ENCODE assay signal across 8 mouse cellular contexts in genomic region chr9:25591390-25592354, GRCm38 (mm10).
DNase-seq lines count a peak whose midpoint lies in the region; ATAC-seq and TF ChIP-seq lines count a peak whose summit lies in the region.

No protein-coding gene starts in this region.

- no peak overlapping the region for H3K9ac ChIP-seq in forebrain, embryonic 13.5 days
- no peak overlapping the region for H3K9ac ChIP-seq in hindbrain, embryonic 14.5 days
- peak overlapping the region; percentile 48 for H3K9ac ChIP-seq in liver, adult 2 months (ENCODE audit: low read depth, low read length)

- H3K27ac ChIP-seq in testis, adult 2 months (ENCODE audit: control insufficient read depth, insufficient read depth, low read depth, low read length) = no peak overlapping the region
- H3K27ac ChIP-seq in bone marrow macrophage, adult 2 months (ENCODE audit: insufficient read depth, low read depth, low read length) = no peak overlapping the region
- H3K27ac ChIP-seq in forebrain, embryonic 13.5 days = no peak overlapping the region
- H3K27ac ChIP-seq in hindbrain, embryonic 14.5 days = no peak overlapping the region
- H3K27ac ChIP-seq in liver, adult 2 months (replicated peaks; ENCODE audit: insufficient read depth, low read depth, low read length) = peak overlapping the region; percentile 76

- TF ChIP-seq CTCF in testis, adult 2 months (IDR thresholded peaks at IDR 0.05; ENCODE audit: control insufficient read depth, insufficient read depth, insufficient replicate concordance, low read depth, low read length) = peak; percentile 45; the same call in 1 of the 2 replicates
- peak; percentile 86 for TF ChIP-seq CTCF in bone marrow macrophage, adult 2 months (IDR thresholded peaks at IDR 0.05; ENCODE audit: low read depth, low read length)
- peak; percentile 83 for TF ChIP-seq CTCF in liver, adult 2 months (IDR thresholded peaks at IDR 0.05; ENCODE audit: low read depth, low read length)

- H3K79me2 ChIP-seq in liver, adult 2 months (ENCODE audit: control insufficient read depth, insufficient read depth, low read length) = no peaks in the 10 kb centered on the region
- no peaks in the 10 kb centered on the region for H3K79me2 ChIP-seq in myocyte (ENCODE audit: control insufficient read depth, insufficient read depth)

- H3K4me3 ChIP-seq in testis, adult 2 months (ENCODE audit: control insufficient read depth, low read depth, low read length) = no peak overlapping the region
- no peak overlapping the region for H3K4me3 ChIP-seq in bone marrow macrophage, adult 2 months (ENCODE audit: insufficient read depth, low read length)
- H3K4me3 ChIP-seq in forebrain, embryonic 13.5 days = no peak overlapping the region
- no peak overlapping the region for H3K4me3 ChIP-seq in hindbrain, embryonic 14.5 days (replicated peaks; ENCODE audit: low read length)
- peak overlapping the region; percentile 5; the same call in 1 of the 2 replicates for H3K4me3 ChIP-seq in liver, adult 2 months (ENCODE audit: insufficient read depth, low read depth, low read length)
- no peak overlapping the region for H3K4me3 ChIP-seq in myocyte

- no peak for DNase-seq in testis, postnatal 14 days (ENCODE audit: low spot score)
- DNase-seq in hindbrain, embryonic 14.5 days (ENCODE audit: low spot score) = peak; percentile 79
- peak; percentile 70 for DNase-seq in liver, adult 2 months (ENCODE audit: extremely low read depth, low read depth, low spot score)

- WGBS in forebrain, embryonic 13.5 days = 34% methylated on average over 15 of the region's 15 CpGs
- WGBS in hindbrain, embryonic 14.5 days = 25% methylated on average over 15 of the region's 15 CpGs
- WGBS in liver, adult 2 months = 11% methylated on average over 15 of the region's 15 CpGs

- H3K27me3 ChIP-seq in testis, adult 2 months (ENCODE audit: control insufficient read depth, insufficient read depth, low read length) = no peaks in the 10 kb centered on the region
- no peaks in the 10 kb centered on the region for H3K27me3 ChIP-seq in forebrain, embryonic 13.5 days
- no peaks in the 10 kb centered on the region for H3K27me3 ChIP-seq in hindbrain, embryonic 14.5 days (ENCODE audit: control insufficient read depth, insufficient read depth, low read length)
- no peaks in the 10 kb centered on the region for H3K27me3 ChIP-seq in liver, adult 2 months (ENCODE audit: control insufficient read depth, insufficient read depth, low read length)
- no peaks in the 10 kb centered on the region for H3K27me3 ChIP-seq in myocyte (ENCODE audit: control insufficient read depth, insufficient read depth, insufficient read length)

- no peaks in the 10 kb centered on the region for H3K9me3 ChIP-seq in forebrain, embryonic 13.5 days (replicated peaks)
- H3K9me3 ChIP-seq in hindbrain, embryonic 14.5 days (ENCODE audit: control insufficient read depth, low read length) = no peaks in the 10 kb centered on the region

- H3K36me3 ChIP-seq in testis, adult 2 months (ENCODE audit: control insufficient read depth, insufficient read depth, low read length) = no peaks in the 10 kb centered on the region
- H3K36me3 ChIP-seq in forebrain, embryonic 13.5 days (ENCODE audit: poor library complexity, severe bottlenecking) = no peaks in the 10 kb centered on the region
- H3K36me3 ChIP-seq in hindbrain, embryonic 14.5 days (replicated peaks; ENCODE audit: control insufficient read depth, insufficient read depth) = no peaks in the 10 kb centered on the region
- peaks cover 16% of the 10 kb centered on the region for H3K36me3 ChIP-seq in liver, adult 2 months (ENCODE audit: control insufficient read depth, insufficient read depth, low read length)
- H3K36me3 ChIP-seq in myocyte (ENCODE audit: control insufficient read depth, insufficient read depth) = no peaks in the 10 kb centered on the region

- no peak overlapping the region for H3ac ChIP-seq in myocyte (ENCODE audit: control insufficient read depth, insufficient read length)

- no peak overlapping the region for H3K4me2 ChIP-seq in forebrain, embryonic 13.5 days
- H3K4me2 ChIP-seq in hindbrain, embryonic 14.5 days (replicated peaks) = peak overlapping the region; percentile 24
- H3K4me2 ChIP-seq in myocyte (ENCODE audit: low read depth) = peak overlapping the region; percentile 18

- H3K4me1 ChIP-seq in testis, adult 2 months (ENCODE audit: control insufficient read depth, insufficient read depth, low read length) = no peaks in the 10 kb centered on the region
- peaks cover 7% of the 10 kb centered on the region for H3K4me1 ChIP-seq in bone marrow macrophage, adult 2 months (ENCODE audit: control insufficient read depth, insufficient read depth, low read length)
- H3K4me1 ChIP-seq in forebrain, embryonic 13.5 days = peaks cover 5% of the 10 kb centered on the region; the same call in 1 of the 2 replicates
- no peaks in the 10 kb centered on the region for H3K4me1 ChIP-seq in hindbrain, embryonic 14.5 days (replicated peaks; ENCODE audit: control insufficient read depth, insufficient read depth, low read length)
- peaks cover 11% of the 10 kb centered on the region for H3K4me1 ChIP-seq in liver, adult 2 months (ENCODE audit: control insufficient read depth, insufficient read depth, low read length)

- no peak for TF ChIP-seq POLR2A in testis, adult 2 months (IDR thresholded peaks at IDR 0.05; ENCODE audit: control insufficient read depth, low read depth, low read length)
- no peak for TF ChIP-seq POLR2A in bone marrow macrophage, adult 2 months (IDR thresholded peaks at IDR 0.05; ENCODE audit: borderline replicate concordance, low read depth, low read length)
- TF ChIP-seq POLR2A in liver, adult 2 months (IDR thresholded peaks at IDR 0.05; ENCODE audit: extremely low read depth, insufficient read depth, low read length) = no peak
- no peak for TF ChIP-seq POLR2A in myocyte (IDR thresholded peaks at IDR 0.05; ENCODE audit: insufficient read length, low read depth)

- ATAC-seq in forebrain, embryonic 13.5 days = peak; percentile 87
- ATAC-seq in hindbrain, embryonic 14.5 days (ENCODE audit: low FRiP score) = peak; percentile 79
- no peak for ATAC-seq in erythroid progenitor cell, adult 5-6 weeks (replicated peaks; ENCODE audit: low FRiP score, poor library complexity, severe bottlenecking)

TF ChIP-seq in myocyte, 11 proteins besides CTCF, POLR2A, EP300 and RAD21:
- no peak for TF ChIP-seq E2F4 (IDR thresholded peaks at IDR 0.05; ENCODE audit: insufficient read depth)
